Mouse (Mus musculus) frontal cortex, adult (tissue): Measurements from ENCODE around the gene Kcne2.
A peak's percentile ranks its signal among the peaks of the same experiment; 100 is the strongest.

Experiments
- ATAC-seq: cut with Nextera tagmentation; 2 replicates; pipeline ENCODE4 v1.9.2; 2017; ENCODE audit warnings: mild to moderate bottlenecking, moderate library complexity, mixed read lengths; ENCODE audit not compliant: low TSS enrichment

Gene Kcne2

GRCm38 (mm10) chr16:92309126-92309525 lies 16.9 kb downstream of the Kcne2 start:
- ATAC-seq, result no peak

- peak; percentile 74 for ATAC-seq
Measured at GRCm38 (mm10) chr16:92313953-92314741, 22.0 kb downstream of the Kcne2 start.

GRCm38 (mm10) chr16:92316049-92316738 lies 24.0 kb downstream of the Kcne2 start:
- no peak for ATAC-seq

- peak; percentile 94 for ATAC-seq
Measured at GRCm38 (mm10) chr16:92319353-92320109, 27.3 kb downstream of the Kcne2 start.

DNA sequence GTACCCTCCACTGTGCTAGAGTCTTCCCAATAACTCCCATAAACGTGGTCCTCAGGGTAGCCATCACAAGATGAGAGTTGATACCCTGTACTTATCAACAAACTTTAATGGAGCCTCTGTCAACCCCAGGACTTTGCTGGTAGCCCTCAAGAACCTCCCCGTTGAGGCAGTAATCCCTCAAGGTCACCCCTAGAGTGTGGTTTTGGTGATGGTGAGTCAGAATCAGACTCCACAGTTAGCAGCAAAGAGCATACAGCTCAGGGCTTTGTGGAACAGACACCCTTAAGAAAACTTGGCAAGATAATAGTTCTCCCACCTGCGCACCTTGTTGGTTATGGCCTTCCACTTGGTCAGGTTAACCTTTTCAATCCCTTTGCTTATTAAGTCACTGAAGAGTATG lies 28.2 kb downstream of the Kcne2 start:
- no peak for ATAC-seq

- no peak for ATAC-seq
Measured at GRCm38 (mm10) chr16:92321341-92321740, 29.2 kb downstream of the Kcne2 start, which contains the start of gene Fam243. Gene Fam243, minus strand, starts transcription at chr16:92321441.

DNA sequence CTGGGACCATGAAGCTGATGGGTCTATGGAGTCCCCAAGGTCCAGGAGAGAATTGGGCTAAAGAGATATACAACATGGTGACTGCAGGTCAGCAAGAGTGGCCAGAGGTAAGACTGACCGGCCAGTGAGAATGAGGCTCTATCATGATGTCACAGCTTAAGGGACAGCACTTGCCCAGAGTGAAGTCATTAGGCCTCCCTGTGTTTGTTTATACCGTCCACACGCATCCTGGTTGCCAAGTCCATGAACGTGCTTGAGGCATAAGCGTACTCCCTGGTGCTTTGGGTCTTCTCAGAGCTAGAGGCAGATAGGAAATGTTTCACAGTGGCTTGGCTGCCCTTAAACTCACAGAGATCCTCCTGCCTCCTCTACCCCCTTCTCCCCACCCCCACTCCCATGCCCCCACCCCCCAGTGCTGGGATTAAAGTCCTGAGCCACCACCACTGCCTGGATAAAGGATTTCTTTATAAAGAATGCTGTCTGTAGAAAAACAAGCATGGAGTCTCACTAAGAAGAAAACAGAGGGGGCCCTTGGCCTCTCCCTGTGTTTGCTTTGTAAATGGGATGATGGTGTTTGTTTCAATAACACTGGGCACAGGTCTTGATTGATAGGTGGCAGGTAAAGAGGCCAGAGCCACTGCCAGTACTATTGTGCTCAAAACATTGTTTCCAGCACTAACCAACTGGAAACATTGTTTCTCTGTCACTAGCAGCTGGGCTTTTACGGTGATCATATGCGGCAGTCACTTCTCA lies 32.3 kb downstream of the Kcne2 start:
- no peak for ATAC-seq

DNA sequence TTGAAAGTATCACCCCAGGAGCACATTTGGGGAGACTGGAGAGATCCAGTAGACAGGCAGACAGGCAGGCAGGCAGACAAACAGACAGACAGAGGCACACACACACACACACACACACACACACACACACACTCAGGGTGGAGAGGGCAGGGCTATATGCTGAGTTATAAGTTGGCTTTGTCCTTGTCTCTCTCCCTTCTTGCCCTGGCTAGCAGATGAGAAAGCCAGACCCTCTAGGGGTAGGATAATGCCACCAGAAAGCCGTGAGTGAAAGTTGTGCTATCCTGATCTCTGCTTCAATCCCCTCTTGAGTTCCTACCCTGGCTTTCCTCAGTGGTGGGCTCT lies 32.8 kb downstream of the Kcne2 start:
- ATAC-seq, result no peak

- peak; percentile 67; the same call in 1 of the 2 replicates for ATAC-seq
Measured at GRCm38 (mm10) chr16:92327911-92328310, 35.7 kb downstream of the Kcne2 start.

DNA sequence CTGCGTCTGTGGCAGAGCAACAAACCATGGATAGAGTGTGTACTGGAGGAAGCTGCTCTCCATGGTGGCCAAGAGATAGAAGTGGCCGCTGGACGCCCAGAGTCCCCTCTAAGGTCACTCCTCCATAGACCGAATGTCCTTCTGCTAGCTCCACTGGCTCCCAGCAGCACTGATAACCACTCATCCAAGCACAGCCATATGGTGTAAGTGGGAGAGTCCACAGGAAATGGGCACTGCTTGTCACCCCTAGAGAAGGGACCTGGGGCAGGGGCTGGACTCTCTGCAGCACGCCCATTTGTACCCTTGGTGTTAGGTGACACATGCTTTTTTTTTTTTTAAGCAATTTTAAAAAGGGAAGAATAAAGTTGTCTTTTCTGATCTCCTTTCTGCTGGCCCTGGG lies 38.8 kb downstream of the Kcne2 start:
- no peak for ATAC-seq

- no peak for ATAC-seq
Measured at GRCm38 (mm10) chr16:92334600-92334999, 42.4 kb downstream of the Kcne2 start.

GRCm38 (mm10) chr16:92336280-92336679 lies 44.1 kb downstream of the Kcne2 start:
- ATAC-seq, result peak; percentile 85

- peak; percentile 78 for ATAC-seq
Measured at GRCm38 (mm10) chr16:92340612-92341511, 48.7 kb downstream of the Kcne2 start.

DNA sequence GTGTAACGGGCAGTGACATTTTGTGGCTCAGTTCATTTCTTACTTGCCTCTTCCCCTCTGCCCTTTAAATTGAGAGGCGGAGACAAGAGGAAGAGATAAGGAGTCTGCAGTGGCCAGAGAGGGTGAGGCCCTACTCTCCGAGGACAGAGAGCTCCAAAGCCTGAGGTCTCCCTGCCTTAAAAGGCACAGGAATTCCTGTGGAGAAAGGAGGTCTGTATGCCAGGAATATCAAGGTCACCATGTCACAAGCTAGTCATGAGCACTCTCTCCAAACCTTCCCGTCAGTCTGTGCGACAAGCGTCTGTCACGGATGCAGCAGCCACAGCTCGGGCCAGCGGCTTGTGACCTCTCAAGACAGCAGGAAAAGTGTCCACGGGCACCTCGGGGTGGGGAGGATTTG lies 53.0 kb downstream of the Kcne2 start:
- no peak for ATAC-seq

DNA sequence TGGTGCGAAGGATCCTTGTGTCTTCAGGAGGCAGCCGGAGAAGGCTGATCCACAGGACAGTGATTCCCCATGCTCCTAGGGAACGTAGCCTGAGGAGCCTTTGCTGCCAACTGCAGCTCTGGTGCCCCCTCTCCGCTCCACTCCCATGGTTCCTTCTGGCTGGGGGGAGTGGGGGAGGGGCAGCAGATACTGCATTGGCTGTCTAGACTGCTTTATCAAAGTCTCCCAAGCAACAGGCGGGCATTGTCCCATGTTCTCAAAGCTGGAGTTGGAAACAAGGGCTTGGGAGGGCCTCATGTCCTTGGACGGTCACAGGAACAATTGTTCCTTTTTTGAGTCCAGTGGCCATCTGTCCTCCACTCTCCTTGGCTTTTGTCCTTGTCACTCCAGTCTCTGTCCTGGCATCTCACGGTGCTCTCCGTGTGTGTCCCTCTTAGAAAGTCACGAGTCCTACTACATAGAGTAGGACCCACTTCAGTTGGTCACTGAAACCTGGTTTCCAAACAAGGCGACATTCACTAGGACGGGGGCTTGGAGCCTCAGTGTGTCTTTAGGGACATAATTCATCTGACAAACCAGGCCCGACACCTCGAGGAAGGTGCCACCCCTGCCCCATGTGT lies 54.2 kb downstream of the Kcne2 start:
- ATAC-seq, result no peak
